Mouse (Mus musculus) liver, embryonic 14 days (tissue): ENCODE results near the gene Rasal2. TPM values are rescaled to one million over a fixed set of nuclear protein-coding genes. Genes with fewer than 3 reads are reported as not detected.

Experiments
- polyA plus RNA-seq: library from polyadenylated mRNA; depleted of rRNA; stranded (reverse); fragments of >200 nt; gene quantifications from 2 replicates; pipeline ENCODE4 v1.2.3, GENCODE M21; 2012; rRNA removed

Gene Rasal2
- 0.58 and 0.61 TPM in 2 replicates for polyA plus RNA-seq

GRCm38 (mm10) chr1:157412454-157413369, at the start of gene Rasal2:
Rasal2 (minus strand) TSS chr1:157412595.

DNA sequence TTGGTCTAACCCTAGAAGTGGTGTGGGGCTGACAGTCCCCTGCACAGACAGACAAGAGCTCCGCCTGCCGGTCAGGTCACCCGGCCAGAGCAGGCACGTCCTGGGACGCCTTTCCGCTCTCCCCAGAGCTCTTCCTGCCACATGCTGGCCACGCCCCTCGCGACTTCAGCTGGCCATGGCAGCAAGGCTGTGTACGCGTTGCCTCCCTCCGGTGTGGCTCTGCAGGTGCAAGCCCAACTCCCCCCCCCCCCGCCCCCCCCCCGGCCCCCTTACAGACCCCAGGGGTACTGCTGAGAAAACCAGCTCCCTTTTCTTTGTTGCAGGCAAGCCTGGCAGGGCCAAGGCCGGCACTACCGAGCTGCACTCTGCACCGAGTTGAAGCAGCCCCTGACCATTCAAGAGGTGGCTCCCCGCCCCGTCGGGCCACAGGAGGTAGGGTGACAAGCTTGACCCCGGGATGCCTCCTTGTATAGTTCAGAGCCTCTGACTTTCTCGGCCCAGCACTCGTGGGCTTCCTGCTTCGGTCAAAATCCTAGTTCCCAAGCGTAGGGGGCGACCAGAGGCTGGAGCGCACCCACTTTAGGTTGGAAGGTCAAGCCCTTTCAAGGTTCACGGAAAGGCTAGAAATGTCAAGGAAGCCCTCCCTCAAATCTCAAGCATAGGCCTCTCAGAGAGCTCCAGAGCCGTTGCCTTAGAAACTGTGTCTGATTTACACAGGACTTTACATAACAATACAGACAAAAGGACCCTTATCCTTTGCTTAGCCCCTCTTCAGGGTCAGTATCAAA, 46.2 kb upstream of the Rasal2 start, which contains the start of gene Cryzl2:
TSS of gene Cryzl2 (plus strand) at position 157 of the 788 bp plus-strand sequence.

DNA sequence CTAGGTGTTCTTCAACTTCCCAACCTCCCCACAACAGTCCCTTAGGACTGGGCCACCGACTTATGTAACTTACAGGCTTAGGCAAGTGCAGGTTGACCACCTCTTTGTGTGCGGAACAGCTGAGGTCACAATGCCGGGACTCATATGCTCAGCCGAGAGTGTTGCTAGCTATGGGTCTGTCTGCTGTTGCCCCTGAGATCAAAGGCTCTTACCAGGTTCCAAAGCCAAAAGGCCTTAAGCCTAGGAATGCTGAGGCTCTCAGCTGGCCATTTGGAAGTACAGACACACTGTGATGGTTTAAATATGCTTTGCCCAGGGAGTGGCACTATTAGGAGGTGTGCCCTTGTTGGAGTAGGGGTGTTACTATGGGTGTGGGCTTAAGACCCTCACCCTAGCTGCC, 303.8 kb downstream of the Rasal2 start, which contains the start of gene Tex35:
TSS of gene Tex35 (minus strand) at position 101 of the 400 bp plus-strand sequence.

Other genes with a start within 250 kb of the Rasal2 start
- gene Cryzl2, start 46.0 kb upstream of the Rasal2 start, polyA plus RNA-seq, result 7.7 and 8.0 TPM in 2 replicates
- 3.1 and 3.7 TPM in 2 replicates for gene Sec16b, start 94.1 kb upstream of the Rasal2 start, polyA plus RNA-seq